27 mouse cellular contexts compared by ENCODE assay signal in the genomic region with DNA sequence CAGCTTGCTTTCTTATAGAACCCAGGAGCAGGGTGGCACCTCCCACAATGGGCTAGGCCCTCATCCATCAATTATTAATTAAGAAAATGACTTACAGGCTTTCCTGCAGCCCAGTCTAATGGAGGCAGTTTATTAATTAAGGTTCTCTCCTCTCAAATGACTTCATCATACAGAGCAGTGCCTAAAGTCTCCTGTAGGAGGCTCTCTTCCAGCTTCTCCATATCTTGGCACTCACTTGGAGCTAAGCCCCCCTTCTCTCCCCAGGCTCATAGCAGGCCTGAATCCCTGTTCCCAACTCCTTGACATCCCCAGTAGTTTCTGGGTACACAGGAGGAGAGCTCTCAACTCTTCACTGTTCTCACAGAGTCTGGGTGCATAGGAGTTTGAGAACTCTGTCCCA. TPM values are rescaled to one million over a fixed set of nuclear protein-coding genes. Genes with fewer than 3 reads are reported as not detected.
A peak's percentile ranks its signal among the peaks of the same experiment; 100 is the strongest.
DNase-seq lines count a peak whose midpoint lies in the region; ATAC-seq and TF ChIP-seq lines count a peak whose summit lies in the region.
"Had no signal": no experiment of that assay in that cellular context is flagged by ENCODE, and none has a peak within 500 bp of the region (broad histone marks: within the 10 kb centered on the region; RNA-seq: fewer than 3 reads in every experiment).

No protein-coding gene starts in this region.

- no peaks in the 10 kb centered on the region for H3K36me3 ChIP-seq in kidney, postnatal 0 days (ENCODE audit: insufficient read depth, low read length)
- H3K36me3 ChIP-seq in midbrain, embryonic 14.5 days (ENCODE audit: control insufficient read depth, insufficient read depth, low read length), result no peaks in the 10 kb centered on the region
- H3K36me3 ChIP-seq in midbrain, embryonic 16.5 days (ENCODE audit: control insufficient read depth, insufficient read depth, low read length), result no peaks in the 10 kb centered on the region
- H3K36me3 ChIP-seq: embryonic facial prominence, embryonic 13.5 days; lung, embryonic 15.5 days; neural tube, embryonic 12.5 days had no signal

- H3K9ac ChIP-seq in kidney, postnatal 0 days (ENCODE audit: low read depth, low read length), result no peak overlapping the region
- no peak overlapping the region for H3K9ac ChIP-seq in midbrain, embryonic 14.5 days (replicated peaks; ENCODE audit: low read length)
- no peak overlapping the region for H3K9ac ChIP-seq in midbrain, embryonic 16.5 days (ENCODE audit: low read depth, low read length)
- H3K9ac ChIP-seq: embryonic facial prominence, embryonic 13.5 days; forebrain, embryonic 15.5 days; heart, embryonic 13.5 days; liver, embryonic 14.5 days; lung, embryonic 15.5 days; neural tube, embryonic 12.5 days had no signal

- TF ChIP-seq CTCF in kidney, postnatal 0 days (IDR thresholded peaks at IDR 0.05; ENCODE audit: low read depth), result peak; percentile 34; the same call in 1 of the 2 replicates

- H3K4me3 ChIP-seq in kidney, postnatal 0 days (replicated peaks; ENCODE audit: low read depth, low read length), result no peak overlapping the region
- H3K4me3 ChIP-seq in midbrain, embryonic 14.5 days (replicated peaks; ENCODE audit: low read depth, low read length), result no peak overlapping the region
- H3K4me3 ChIP-seq in midbrain, embryonic 16.5 days (ENCODE audit: low read depth, low read length), result no peak overlapping the region
- H3K4me3 ChIP-seq: embryonic facial prominence, embryonic 13.5 days; erythroblast, embryonic 14.5 days; forebrain, embryonic 15.5 days; heart, adult 2 months; heart, embryonic 13.5 days; lung, embryonic 15.5 days; neural tube, embryonic 12.5 days had no signal

- no peak for ATAC-seq in kidney, postnatal 0 days (replicated peaks; ENCODE audit: low FRiP score, low read depth)
- no peak for ATAC-seq in midbrain, embryonic 14.5 days (ENCODE audit: low FRiP score, low TSS enrichment)
- ATAC-seq in midbrain, embryonic 16.5 days, result no peak
- ATAC-seq in granulocyte monocyte progenitor cell, adult 5-6 weeks (replicated peaks; ENCODE audit: poor library complexity, severe bottlenecking), result no peak
- ATAC-seq: forebrain, embryonic 15.5 days had no signal

- no peak for DNase-seq in kidney, postnatal 0 days (ENCODE audit: low spot score)
- DNase-seq in kidney, postnatal 4 days, result no peak
- DNase-seq in midbrain, embryonic 14.5 days, result peak; percentile 7
- DNase-seq in ES-CJ7 (ENCODE audit: low read depth, low spot score) (peak; percentile 30), ZHBTc4 (ENCODE audit: low read depth, low spot score) (peak; percentile 31)
- no peak for DNase-seq in urinary bladder, adult 2 months (ENCODE audit: low spot score)
- DNase-seq: adrenal gland, adult 2 months; cerebellum, adult 11-12 months; cerebellum, postnatal 10 days; gastrocnemius, postnatal 14 days; heart, adult 2 months; heart, postnatal 14 days; kidney, adult 2 months; kidney, postnatal 10 days; right cerebral cortex, adult 18-20 months; right cerebral cortex, postnatal 4 days had no signal

- H3K27me3 ChIP-seq in kidney, postnatal 0 days (ENCODE audit: insufficient read depth, low read length), result no peaks in the 10 kb centered on the region
- H3K27me3 ChIP-seq in midbrain, embryonic 14.5 days (ENCODE audit: control insufficient read depth, insufficient read depth, low read length), result no peaks in the 10 kb centered on the region
- H3K27me3 ChIP-seq in midbrain, embryonic 16.5 days (ENCODE audit: control insufficient read depth, insufficient read depth, low read depth, low read length), result no peaks in the 10 kb centered on the region
- H3K27me3 ChIP-seq: forebrain, embryonic 15.5 days; lung, embryonic 15.5 days; neural tube, embryonic 12.5 days had no signal

- no peak overlapping the region for H3K4me2 ChIP-seq in kidney, postnatal 0 days (ENCODE audit: low read length)
- H3K4me2 ChIP-seq in midbrain, embryonic 14.5 days (ENCODE audit: low read length), result no peak overlapping the region
- no peak overlapping the region for H3K4me2 ChIP-seq in midbrain, embryonic 16.5 days (ENCODE audit: low read length)
- H3K4me2 ChIP-seq: embryonic facial prominence, embryonic 13.5 days; forebrain, embryonic 15.5 days; heart, embryonic 13.5 days; lung, embryonic 15.5 days; neural tube, embryonic 12.5 days had no signal

- H3K9me3 ChIP-seq in kidney, postnatal 0 days (replicated peaks; ENCODE audit: low read length), result no peaks in the 10 kb centered on the region
- no peaks in the 10 kb centered on the region for H3K9me3 ChIP-seq in midbrain, embryonic 14.5 days (ENCODE audit: control insufficient read depth, low read length)
- H3K9me3 ChIP-seq in midbrain, embryonic 16.5 days (replicated peaks; ENCODE audit: control insufficient read depth, low read length, poor library complexity, severe bottlenecking), result no peaks in the 10 kb centered on the region
- H3K9me3 ChIP-seq: embryonic facial prominence, embryonic 13.5 days; forebrain, embryonic 15.5 days; heart, embryonic 13.5 days; lung, embryonic 15.5 days; neural tube, embryonic 12.5 days had no signal

- no peaks in the 10 kb centered on the region for H3K4me1 ChIP-seq in kidney, postnatal 0 days (replicated peaks; ENCODE audit: insufficient read depth, low read length)
- no peaks in the 10 kb centered on the region for H3K4me1 ChIP-seq in midbrain, embryonic 14.5 days (ENCODE audit: control insufficient read depth, insufficient read depth, low read length)
- peaks cover 8% of the 10 kb centered on the region; the same call in 1 of the 2 replicates for H3K4me1 ChIP-seq in midbrain, embryonic 16.5 days (ENCODE audit: control insufficient read depth, insufficient read depth, low read length)

- H3K27ac ChIP-seq in kidney, postnatal 0 days, result no peak overlapping the region
- H3K27ac ChIP-seq in midbrain, embryonic 14.5 days (replicated peaks; ENCODE audit: low read depth, low read length), result no peak overlapping the region
- H3K27ac ChIP-seq in midbrain, embryonic 16.5 days (ENCODE audit: low read length), result no peak overlapping the region
- H3K27ac ChIP-seq: embryonic facial prominence, embryonic 13.5 days; forebrain, embryonic 15.5 days; heart, adult 2 months; heart, embryonic 13.5 days; liver, embryonic 14.5 days; lung, embryonic 15.5 days; macrophage; neural tube, embryonic 12.5 days had no signal

RNA-seq across cellular contexts. Expression of a gene that starts 1.7 kb away (rescaled TPM):
- 0.40 and 0.43 TPM in 2 replicates for polyA plus RNA-seq in kidney, postnatal 0 days (2015; fragmentation: Nextera tagmentation; extraction: Ambion mirVana)
- polyA plus RNA-seq in midbrain, embryonic 14.5 days (2014; fragmentation: Nextera tagmentation; extraction: Ambion mirVana), result 4.6 and 9.5 TPM in 2 replicates
- polyA plus RNA-seq in midbrain, embryonic 16.5 days (2015; fragmentation: Nextera tagmentation; extraction: Ambion mirVana), result 12.6 and 21.8 TPM in 2 replicates
- 0.08 and 0.19 TPM in 2 replicates for polyA plus RNA-seq in urinary bladder, adult 2 months (2012; rRNA removed)
- not detected in 2 replicates for total RNA-seq in granulocyte monocyte progenitor cell, adult 5-6 weeks (2014; fragmentation: Nextera tagmentation)
- not detected in 2 replicates for total RNA-seq in granulocyte monocyte progenitor cell, adult 5-6 weeks (2017)
- total RNA-seq: gastrocnemius, postnatal 14 days; heart, adult 2 months; heart, postnatal 14 days had no signal
- polyA plus RNA-seq: C2C12; erythroblast, embryonic 14.5 days; liver, embryonic 14.5 days; macrophage had no signal

RNA-seq across cellular contexts. Expression of a gene that starts 16.9 kb away (rescaled TPM):
- polyA plus RNA-seq in kidney, postnatal 0 days (2015; fragmentation: Nextera tagmentation; extraction: Ambion mirVana), result 28.3 and 28.4 TPM in 2 replicates
- 25.0 and 27.3 TPM in 2 replicates for polyA plus RNA-seq in midbrain, embryonic 14.5 days (2014; fragmentation: Nextera tagmentation; extraction: Ambion mirVana)
- 21.3 and 24.6 TPM in 2 replicates for polyA plus RNA-seq in midbrain, embryonic 16.5 days (2015; fragmentation: Nextera tagmentation; extraction: Ambion mirVana)
- 12.4 and 13.7 TPM in 2 replicates for polyA plus RNA-seq in urinary bladder, adult 2 months (2012; rRNA removed)
- 40.0 and 49.0 TPM in 2 replicates for total RNA-seq in granulocyte monocyte progenitor cell, adult 5-6 weeks (2014; fragmentation: Nextera tagmentation)
- 12.4 and 21.0 TPM in 2 replicates for total RNA-seq in granulocyte monocyte progenitor cell, adult 5-6 weeks (2017)

RNA-seq across cellular contexts. Expression of a gene that starts 17.0 kb away (rescaled TPM):
- polyA plus RNA-seq in kidney, postnatal 0 days (2015; fragmentation: Nextera tagmentation; extraction: Ambion mirVana), result 12.0 and 13.9 TPM in 2 replicates
- polyA plus RNA-seq in midbrain, embryonic 14.5 days (2014; fragmentation: Nextera tagmentation; extraction: Ambion mirVana), result 10.2 and 13.5 TPM in 2 replicates
- 13.3 and 14.3 TPM in 2 replicates for polyA plus RNA-seq in midbrain, embryonic 16.5 days (2015; fragmentation: Nextera tagmentation; extraction: Ambion mirVana)
- polyA plus RNA-seq in urinary bladder, adult 2 months (2012; rRNA removed), result 11.9 and 13.5 TPM in 2 replicates
- total RNA-seq in granulocyte monocyte progenitor cell, adult 5-6 weeks (2014; fragmentation: Nextera tagmentation), result 17.2 and 18.4 TPM in 2 replicates
- 9.2 and 20.4 TPM in 2 replicates for total RNA-seq in granulocyte monocyte progenitor cell, adult 5-6 weeks (2017)

Comparison
In these comparisons a context has a peak if more than half of its experiments do, and no peak if none do; other contexts are left out.
1. DNase-seq: peak in midbrain, embryonic 14.5 days (single experiment), ES-CJ7 (single experiment) and ZHBTc4 (single experiment); none in kidney, postnatal 0 days (single experiment), kidney, postnatal 4 days (0 of 2) and urinary bladder, adult 2 months (single experiment).